ENCODE assay signal across 8 mouse cellular contexts in the genomic region with DNA sequence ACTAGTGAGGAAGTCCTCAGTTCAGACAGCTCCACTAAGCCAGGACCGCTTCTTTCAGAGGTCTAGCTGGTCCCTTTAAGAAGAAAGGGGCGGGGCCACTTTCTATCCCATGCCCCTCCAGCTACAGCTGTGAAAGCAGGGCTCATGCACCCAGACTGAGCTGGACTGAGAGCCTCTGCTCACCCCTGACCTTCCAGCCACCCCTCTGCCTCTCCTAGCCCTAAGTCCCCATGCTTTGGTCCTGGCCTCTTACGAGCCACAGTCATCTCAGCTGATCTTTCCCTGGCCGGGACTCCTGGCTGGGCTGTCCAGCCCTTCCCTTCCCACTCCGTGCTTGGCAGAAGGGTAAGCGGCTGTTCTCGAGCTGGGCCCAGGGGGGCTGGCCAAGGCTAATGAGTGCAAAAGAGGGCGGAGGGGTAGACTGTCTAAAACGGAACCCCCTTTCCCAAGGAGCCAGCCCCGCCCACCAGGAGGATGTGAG. TPM values are rescaled to one million over a fixed set of nuclear protein-coding genes. Genes with fewer than 3 reads are reported as not detected.
DNase-seq lines count a peak whose midpoint lies in the region; ATAC-seq lines count a peak whose summit lies in the region.

No protein-coding gene starts in this region.

- H3K4me1 ChIP-seq in hindbrain, embryonic 11.5 days (replicated peaks; ENCODE audit: control insufficient read depth, insufficient read depth, low read length): no peaks in the 10 kb centered on the region; the same call in 1 of the 2 replicates

- peak overlapping the region; percentile 33; the same call in 1 of the 2 replicates for H3K4me2 ChIP-seq in hindbrain, embryonic 11.5 days (replicated peaks; ENCODE audit: low read depth, low read length)

- peak; percentile 42 for DNase-seq in embryo, embryonic 10.5 days (ENCODE audit: low spot score)
- DNase-seq in embryo, embryonic 9.5 days (ENCODE audit: extremely low spot score): no peak
- DNase-seq in gastrocnemius, adult 18-20 months (ENCODE audit: low spot score): peak; percentile 57
- peak; percentile 36 for DNase-seq in hindbrain, embryonic 11.5 days (ENCODE audit: low spot score)
- peak; percentile 31 to 60 for DNase-seq in lung, postnatal 4 days
- DNase-seq in layer of hippocampus, adult 9-11 months: no peak
- DNase-seq in ovary, adult 18-20 months (ENCODE audit: low spot score): no peak
- DNase-seq in cerebellum, postnatal 4 days (ENCODE audit: low spot score in 2 of 2): no peak

- H3K9ac ChIP-seq in hindbrain, embryonic 11.5 days (ENCODE audit: low read depth, low read length): no peak overlapping the region

- no peak overlapping the region for H3K27ac ChIP-seq in hindbrain, embryonic 11.5 days (ENCODE audit: low read depth, low read length)

- no peaks in the 10 kb centered on the region for H3K36me3 ChIP-seq in hindbrain, embryonic 11.5 days (ENCODE audit: control insufficient read depth, insufficient read depth, low read length)

- peak; percentile 54; the same call in 1 of the 2 replicates for ATAC-seq in hindbrain, embryonic 11.5 days (ENCODE audit: low FRiP score)

- H3K4me3 ChIP-seq in hindbrain, embryonic 11.5 days (ENCODE audit: low read depth, low read length): no peak overlapping the region

- H3K9me3 ChIP-seq in hindbrain, embryonic 11.5 days (ENCODE audit: control insufficient read depth, low read length): no peaks in the 10 kb centered on the region

- 26% methylated on average over 10 of the region's 10 CpGs for WGBS in hindbrain, embryonic 11.5 days

- H3K27me3 ChIP-seq in hindbrain, embryonic 11.5 days (ENCODE audit: control insufficient read depth, insufficient read depth, low read length): no peaks in the 10 kb centered on the region

RNA-seq across cellular contexts. Expression of a gene that starts 47.1 kb away (rescaled TPM):
- total RNA-seq in gastrocnemius, adult 18-20 months (2021): 1 to 10 TPM; 1.0 to 1.1 TPM
- polyA plus RNA-seq in hindbrain, embryonic 11.5 days (2014; fragmentation: Nextera tagmentation; extraction: Ambion mirVana): 6.4 and 8.1 TPM in 2 replicates

Comparison
In these comparisons a context has a peak if more than half of its experiments do, and no peak if none do; other contexts are left out.
1. DNase-seq: peak in embryo, embryonic 10.5 days (single experiment), gastrocnemius, adult 18-20 months (single experiment), hindbrain, embryonic 11.5 days (single experiment) and lung, postnatal 4 days (2 of 2); none in embryo, embryonic 9.5 days (single experiment), layer of hippocampus, adult 9-11 months (single experiment), ovary, adult 18-20 months (single experiment) and cerebellum, postnatal 4 days (0 of 2).